Mouse (Mus musculus) limb, embryonic 12.5 days (tissue): ENCODE measurements around the gene Gm2a. TPM values are rescaled to one million over a fixed set of nuclear protein-coding genes. Genes with fewer than 3 reads are reported as not detected.

Experiments
- ATAC-seq: fragments of 200-750 bp; cut with Nextera tagmentation; 2 replicates; pipeline ENCODE4 v1.8.0; 2017; ENCODE audit warnings: low read depth, moderate TSS enrichment; ENCODE audit not compliant: insufficient number of reproducible peaks, insufficient read depth, low FRiP score, low TSS enrichment
- H3K27ac ChIP-seq: fragments of 300-500 bp; sonication (generic); 2 replicates; pipeline ENCODE4 v1.5.1; 2016; ENCODE audit warnings: mild to moderate bottlenecking, moderate library complexity
- H3K27me3 ChIP-seq: fragments of 300-500 bp; sonication (generic); 2 replicates; pipeline ENCODE4 v1.6.1; 2016; ENCODE audit warnings: mild to moderate bottlenecking, moderate library complexity
- H3K36me3 ChIP-seq: fragments of 300-500 bp; sonication (generic); 2 replicates; pipeline ENCODE4 v1.6.1; 2016; ENCODE audit warnings: mild to moderate bottlenecking, moderate library complexity
- H3K4me1 ChIP-seq: fragments of 300-500 bp; sonication (generic); replicated peaks from 2 replicates; pipeline ENCODE4 v1.6.1; 2016
- H3K4me2 ChIP-seq: fragments of 300-500 bp; sonication (generic); 2 replicates; pipeline ENCODE4 v1.6.1; 2016; ENCODE audit warnings: mild to moderate bottlenecking, moderate library complexity
- H3K4me3 ChIP-seq: fragments of 300-500 bp; sonication (generic); replicated peaks from 2 replicates; pipeline ENCODE4 v1.5.1; 2016; ENCODE audit warnings: mild to moderate bottlenecking
- H3K9ac ChIP-seq: fragments of 300-500 bp; sonication (generic); replicated peaks from 2 replicates; pipeline ENCODE4 v1.6.1; 2016; ENCODE audit warnings: mild to moderate bottlenecking, moderate library complexity
- H3K9me3 ChIP-seq: fragments of 300-500 bp; sonication (generic); 2 replicates; pipeline ENCODE4 v1.6.1; 2016; ENCODE audit warnings: mild to moderate bottlenecking, moderate library complexity
- WGBS: fragments of 180-500 bp; shearing (Covaris S2); methylation state at CpG from one replicate; pipeline ENCODE4 v1.1.7; 2016; 5-methylcytosine and 5-hydroxymethylcytosine counted together
- polyA plus RNA-seq: library from polyadenylated mRNA; unstranded; fragments of >200 nt; fragmentation: Nextera tagmentation; extraction: Ambion mirVana; gene quantifications from 2 replicates; pipeline ENCODE4 v1.2.1, GENCODE M21; 2016

Gm2a gene
- polyA plus RNA-seq = 10.9 and 11.1 TPM in 2 replicates

GRCm38 (mm10) chr11:55097463-55098188, at the start of gene Gm2a:
Gm2a (plus strand) TSS chr11:55098115.
- ATAC-seq = peak; percentile 94
- H3K27me3 ChIP-seq = no peaks in the 10 kb centered on the region; the same call in 1 of the 2 replicates
- H3K4me1 ChIP-seq = no peaks in the 10 kb centered on the region; the same call in 1 of the 2 replicates
- peak within 1 kb of the TSS; percentile 63 for H3K9ac ChIP-seq
- no peaks in the 10 kb centered on the region for H3K9me3 ChIP-seq
- H3K36me3 ChIP-seq = no peaks in the 10 kb centered on the region
- WGBS = 2% methylated on average over 45 of the region's 45 CpGs
- peak within 1 kb of the TSS; percentile 77 for H3K4me2 ChIP-seq
- peak within 1 kb of the TSS; percentile 53 for H3K4me3 ChIP-seq
- H3K27ac ChIP-seq = peak within 1 kb of the TSS; percentile 32

DNA sequence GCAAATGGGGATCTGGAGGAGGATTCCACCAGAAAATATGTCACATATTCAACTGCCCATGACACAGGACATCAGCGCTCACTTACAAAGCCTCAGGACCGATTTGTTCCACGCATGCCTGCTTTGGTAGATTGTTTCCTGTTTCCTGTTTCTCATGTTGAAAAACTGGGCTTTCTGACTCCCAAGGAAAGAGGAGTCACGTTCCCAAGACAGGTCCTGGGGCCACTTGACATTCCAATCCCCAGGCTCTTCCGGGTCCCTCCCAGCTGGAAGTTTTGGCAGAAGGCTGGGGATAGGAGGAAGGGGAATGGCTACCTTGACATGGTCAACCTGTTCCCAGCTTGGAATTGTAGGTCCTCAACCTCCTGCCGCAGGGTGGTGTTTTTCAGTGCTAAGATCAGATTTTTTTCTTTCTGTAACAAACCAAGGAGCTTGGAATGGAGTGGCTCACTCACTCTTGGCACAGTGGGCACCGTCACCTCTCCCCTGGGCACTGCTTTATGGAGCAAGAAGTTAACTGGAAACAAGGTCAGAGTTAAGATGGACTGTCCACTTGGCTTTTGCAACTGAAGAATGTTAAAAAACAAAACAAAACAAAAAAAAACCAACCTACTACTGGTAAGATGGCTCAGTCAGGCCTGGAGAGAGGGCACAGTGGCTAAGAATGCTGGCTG, 46.9 kb upstream of the Gm2a start:
- Histone ChIP-seq H3K4me2 (no peak overlapping the region), H3K9me3 (no peaks in the 10 kb centered on the region), H3K4me1 (no peaks in the 10 kb centered on the region), H3K27me3 (no peaks in the 10 kb centered on the region), H3K4me3 (no peak overlapping the region), H3K27ac (no peak overlapping the region), H3K36me3 (no peaks in the 10 kb centered on the region), H3K9ac (no peak overlapping the region)
- 81% methylated on average over 7 of the region's 7 CpGs for WGBS
- ATAC-seq = no peak

DNA sequence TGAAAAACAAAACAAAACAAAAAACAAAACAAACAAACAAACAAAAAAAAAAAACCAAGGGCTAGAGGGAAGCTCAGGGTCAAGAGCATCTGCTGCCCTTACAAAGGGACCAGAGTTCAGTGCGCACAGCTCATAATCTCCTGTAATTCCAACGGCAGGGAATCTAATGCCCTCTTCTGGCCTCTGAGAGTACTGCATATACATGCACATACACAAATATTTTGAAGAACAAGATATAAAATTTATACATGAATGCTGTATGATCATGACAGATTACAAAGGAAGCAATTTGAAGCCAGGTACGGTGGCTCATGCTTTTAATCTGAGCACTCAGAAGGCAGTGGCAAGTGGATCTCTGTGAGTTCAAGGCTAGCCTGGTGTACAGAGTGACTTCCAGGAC, 40.4 kb upstream of the Gm2a start:
- WGBS = 82% methylated on average over 3 of the region's 3 CpGs
- Histone ChIP-seq H3K36me3 (no peaks in the 10 kb centered on the region), H3K4me1 (no peaks in the 10 kb centered on the region), H3K9ac (no peak overlapping the region), H3K27me3 (no peaks in the 10 kb centered on the region), H3K4me3 (no peak overlapping the region), H3K4me2 (no peak overlapping the region), H3K9me3 (no peaks in the 10 kb centered on the region), H3K27ac (no peak overlapping the region)
- no peak for ATAC-seq

GRCm38 (mm10) chr11:55060802-55061201, 37.1 kb upstream of the Gm2a start:
- Histone ChIP-seq H3K4me3 (no peak overlapping the region), H3K4me1 (no peaks in the 10 kb centered on the region), H3K36me3 (no peaks in the 10 kb centered on the region), H3K9ac (no peak overlapping the region), H3K27me3 (no peaks in the 10 kb centered on the region), H3K27ac (no peak overlapping the region), H3K9me3 (no peaks in the 10 kb centered on the region), H3K4me2 (no peak overlapping the region)
- no peak for ATAC-seq
- WGBS = 88% methylated on average over 5 of the region's 5 CpGs

DNA sequence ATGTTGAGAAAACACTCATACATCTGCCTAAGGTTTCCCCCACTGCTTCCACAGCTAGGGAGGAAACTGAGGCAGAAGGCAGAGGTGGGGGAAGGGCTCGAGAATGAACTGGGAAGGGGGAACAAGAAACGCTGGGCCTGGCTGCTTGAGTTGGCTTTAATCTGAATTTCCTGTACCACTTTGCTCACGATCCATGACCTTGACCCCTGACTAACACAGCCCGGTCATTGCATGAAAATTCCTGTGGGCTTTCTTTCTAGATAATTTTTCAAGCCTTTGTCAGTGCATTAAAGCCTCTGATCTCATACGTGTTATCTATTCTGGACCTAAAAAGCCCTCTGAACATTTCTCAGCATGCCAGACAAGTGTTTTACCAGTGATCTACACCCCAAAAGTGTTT, 35.1 kb upstream of the Gm2a start:
- WGBS = 41% methylated on average over 5 of the region's 5 CpGs
- Histone ChIP-seq H3K9me3 (no peaks in the 10 kb centered on the region), H3K27ac (no peak overlapping the region), H3K4me3 (no peak overlapping the region), H3K36me3 (no peaks in the 10 kb centered on the region), H3K4me2 (no peak overlapping the region), H3K4me1 (no peaks in the 10 kb centered on the region), H3K27me3 (no peaks in the 10 kb centered on the region), H3K9ac (no peak overlapping the region)
- ATAC-seq = no peak

- Histone ChIP-seq H3K27me3 (no peaks in the 10 kb centered on the region), H3K27ac (no peak overlapping the region), H3K4me3 (no peak overlapping the region), H3K4me2 (no peak overlapping the region), H3K36me3 (no peaks in the 10 kb centered on the region), H3K4me1 (no peaks in the 10 kb centered on the region), H3K9me3 (no peaks in the 10 kb centered on the region), H3K9ac (no peak overlapping the region)
- WGBS = 61% methylated on average over 4 of the region's 4 CpGs
- no peak for ATAC-seq
These were observed 31.0 kb upstream of the Gm2a start for GRCm38 (mm10) chr11:55066921-55067320.

DNA sequence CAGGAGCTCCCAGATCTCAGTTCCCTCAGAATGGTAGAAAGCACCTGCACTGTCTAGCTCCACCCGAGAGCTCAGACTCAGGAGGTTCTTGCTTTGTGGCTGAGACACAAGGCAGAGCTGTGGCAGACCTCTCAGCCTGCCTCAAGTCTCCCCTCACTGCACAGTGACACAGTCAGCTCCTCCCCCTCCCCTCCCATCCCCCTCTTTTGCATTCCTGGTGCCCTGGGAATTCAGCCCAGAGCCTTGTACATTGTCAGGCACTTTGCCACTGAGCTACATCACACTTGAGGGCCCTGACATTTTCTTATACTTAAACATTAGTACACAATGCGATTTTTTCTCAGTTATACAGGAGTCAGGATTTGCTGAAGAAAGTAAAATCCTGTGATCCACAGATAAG, 28.9 kb upstream of the Gm2a start:
- H3K4me2 ChIP-seq = no peak overlapping the region
- no peaks in the 10 kb centered on the region for H3K36me3 ChIP-seq
- no peaks in the 10 kb centered on the region for H3K27me3 ChIP-seq
- H3K9ac ChIP-seq = no peak overlapping the region
- no peaks in the 10 kb centered on the region for H3K9me3 ChIP-seq
- no peak overlapping the region for H3K27ac ChIP-seq
- no peak for ATAC-seq
- H3K4me1 ChIP-seq = no peaks in the 10 kb centered on the region
- H3K4me3 ChIP-seq = no peak overlapping the region
- 47% methylated on average over 2 of the region's 2 CpGs for WGBS

DNA sequence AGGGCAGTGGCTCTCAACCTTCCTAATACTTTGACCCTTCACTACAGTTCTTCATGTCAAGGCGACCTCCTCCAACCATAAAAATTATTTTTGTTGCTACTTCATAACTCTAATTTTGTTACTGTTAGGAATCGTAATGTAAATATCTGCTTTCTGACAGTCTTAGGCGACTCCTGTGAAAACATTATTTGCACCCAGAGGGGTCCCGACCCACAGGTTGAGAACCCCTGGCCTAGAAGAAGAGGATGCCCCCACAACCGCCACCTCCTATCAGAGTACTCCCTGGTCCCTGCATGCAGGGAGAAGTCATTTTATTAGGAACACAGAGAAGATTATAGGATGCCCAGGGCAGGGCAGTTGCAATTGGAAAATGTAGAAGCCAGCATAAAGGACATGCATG, 26.6 kb upstream of the Gm2a start:
- Histone ChIP-seq H3K9ac (no peak overlapping the region), H3K4me3 (no peak overlapping the region), H3K9me3 (no peaks in the 10 kb centered on the region), H3K4me1 (no peaks in the 10 kb centered on the region), H3K36me3 (no peaks in the 10 kb centered on the region), H3K27ac (no peak overlapping the region), H3K27me3 (no peaks in the 10 kb centered on the region), H3K4me2 (no peak overlapping the region)
- WGBS = 90% methylated on average over 5 of the region's 5 CpGs
- no peak for ATAC-seq

DNA sequence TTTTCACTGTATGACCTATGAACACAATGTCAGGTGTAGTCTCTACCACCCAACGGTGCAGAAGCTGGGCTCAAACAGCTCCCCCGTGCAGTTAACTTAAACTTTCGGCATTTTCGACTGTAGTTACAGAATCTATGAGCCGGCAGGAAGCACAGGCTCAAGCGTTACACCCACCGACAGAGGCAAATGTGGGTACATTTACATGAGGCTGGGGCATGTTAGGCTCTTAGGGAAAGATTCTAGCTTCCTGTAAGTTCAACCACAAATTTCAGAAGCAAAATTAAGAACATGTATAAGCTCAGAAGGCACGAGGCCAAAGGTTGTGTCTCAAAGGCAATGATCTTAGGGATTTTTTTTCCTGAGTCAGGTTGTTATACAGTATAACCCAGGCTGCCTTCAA, 25.4 kb upstream of the Gm2a start:
- Histone ChIP-seq H3K36me3 (no peaks in the 10 kb centered on the region), H3K27me3 (peaks cover 5% of the 10 kb centered on the region), H3K4me2 (no peak overlapping the region), H3K27ac (no peak overlapping the region), H3K9me3 (no peaks in the 10 kb centered on the region), H3K4me3 (no peak overlapping the region), H3K9ac (no peak overlapping the region), H3K4me1 (peaks cover 5% of the 10 kb centered on the region)
- 82% methylated on average over 8 of the region's 8 CpGs for WGBS
- ATAC-seq = no peak

DNA sequence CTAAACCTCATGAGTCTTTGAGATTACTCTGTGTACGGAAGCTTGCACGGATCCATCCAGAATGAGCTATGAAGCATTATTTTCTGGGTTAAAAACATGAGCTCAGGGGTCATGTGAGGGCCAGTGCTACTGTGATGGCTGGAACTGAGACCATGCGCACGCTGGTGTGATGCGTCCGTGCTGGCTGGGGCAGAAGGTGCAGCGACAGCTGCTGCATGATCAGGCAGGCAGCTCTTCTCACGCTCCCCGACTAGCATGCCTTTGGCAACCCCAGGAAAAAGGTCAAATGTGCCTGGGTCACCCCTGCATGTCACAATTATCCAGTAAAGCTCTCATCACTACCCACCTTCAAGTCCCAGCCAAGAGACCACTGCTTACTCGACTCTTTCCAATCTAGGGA, 24.7 kb upstream of the Gm2a start:
- Histone ChIP-seq H3K4me3 (no peak overlapping the region), H3K9ac (no peak overlapping the region), H3K4me2 (no peak overlapping the region), H3K27ac (no peak overlapping the region), H3K9me3 (no peaks in the 10 kb centered on the region), H3K4me1 (peaks cover 10% of the 10 kb centered on the region), H3K36me3 (no peaks in the 10 kb centered on the region), H3K27me3 (peaks cover 12% of the 10 kb centered on the region)
- 61% methylated on average over 10 of the region's 10 CpGs for WGBS
- no peak for ATAC-seq

GRCm38 (mm10) chr11:55075602-55076001, 22.3 kb upstream of the Gm2a start:
- Histone ChIP-seq H3K4me2 (no peak overlapping the region), H3K4me3 (no peak overlapping the region), H3K27ac (no peak overlapping the region), H3K9ac (no peak overlapping the region), H3K27me3 (peaks cover 26% of the 10 kb centered on the region), H3K4me1 (peaks cover 11% of the 10 kb centered on the region), H3K9me3 (0 out of 2 replicates have a peak, but pooled peaks cover 5% of the 10 kb centered on the region), H3K36me3 (no peaks in the 10 kb centered on the region)
- no peak for ATAC-seq
- WGBS = 77% methylated on average over 2 of the region's 2 CpGs
